Mouse (Mus musculus): ENCODE results near the gene Trmo. TPM values are rescaled to one million over a fixed set of nuclear protein-coding genes. Genes with fewer than 3 reads are reported as not detected.

The Trmo gene
- polyA plus RNA-seq (2011; ENCODE audit: insufficient read depth, insufficient read length, low replicate concordance, missing spikeins), result 20.7 and 27.0 TPM in 2 replicates

- H3K27ac ChIP-seq (ENCODE audit: control insufficient read depth, insufficient read depth, low read depth, low read length, poor library complexity), result peak within 1 kb of the TSS; percentile 88
- peak; percentile 96; the same call in 1 of the 2 replicates for TF ChIP-seq POLR2A (IDR thresholded peaks at IDR 0.05; ENCODE audit: borderline replicate concordance, control insufficient read depth, low read depth, low read length)
- TF ChIP-seq CTCF (IDR thresholded peaks at IDR 0.05; ENCODE audit: control insufficient read depth, insufficient read depth, low read length), result no peak
- H3K4me1 ChIP-seq (ENCODE audit: control insufficient read depth, insufficient read depth, low read length), result no peaks in the 10 kb centered on the region; the same call in 1 of the 2 replicates
- under 1% methylated on average over 56 of the region's 56 CpGs for WGBS
- H3K4me3 ChIP-seq (replicated peaks; ENCODE audit: control insufficient read depth, low read depth, low read length), result peak within 1 kb of the TSS; percentile 90
Observed at GRCm38 (mm10) chr4:46389013-46389611, at the start of gene Trmo. Trmo (minus strand) TSS chr4:46389437.

- TF ChIP-seq CTCF (IDR thresholded peaks at IDR 0.05; ENCODE audit: control insufficient read depth, insufficient read depth, low read length) (no peak), POLR2A (IDR thresholded peaks at IDR 0.05; ENCODE audit: borderline replicate concordance, control insufficient read depth, low read depth, low read length) (no peak)
- Histone ChIP-seq H3K4me3 (replicated peaks; ENCODE audit: control insufficient read depth, low read depth, low read length) (no peak overlapping the region), H3K27ac (ENCODE audit: control insufficient read depth, insufficient read depth, low read depth, low read length, poor library complexity) (peak overlapping the region; percentile 78), H3K4me1 (ENCODE audit: control insufficient read depth, insufficient read depth, low read length) (no peaks in the 10 kb centered on the region; the same call in none of the 2 replicates)
- 71% methylated on average over 12 of the region's 12 CpGs for WGBS
Observed at GRCm38 (mm10) chr4:46432339-46433036, 43.3 kb upstream of the Trmo start.

GRCm38 (mm10) chr4:46428903-46429499 is 39.8 kb upstream of the Trmo start:
- no peak overlapping the region for H3K27ac ChIP-seq (ENCODE audit: control insufficient read depth, insufficient read depth, low read depth, low read length, poor library complexity)
- no peaks in the 10 kb centered on the region; the same call in none of the 2 replicates for H3K4me1 ChIP-seq (ENCODE audit: control insufficient read depth, insufficient read depth, low read length)
- 83% methylated on average over 10 of the region's 10 CpGs for WGBS

GRCm38 (mm10) chr4:46422625-46423024 is 33.4 kb upstream of the Trmo start:
- no peak overlapping the region for H3K4me3 ChIP-seq (replicated peaks; ENCODE audit: control insufficient read depth, low read depth, low read length)
- H3K27ac ChIP-seq (ENCODE audit: control insufficient read depth, insufficient read depth, low read depth, low read length, poor library complexity), result no peak overlapping the region; the same call in 1 of the 2 replicates
- H3K4me1 ChIP-seq (ENCODE audit: control insufficient read depth, insufficient read depth, low read length), result no peaks in the 10 kb centered on the region; the same call in none of the 2 replicates
- TF ChIP-seq CTCF (IDR thresholded peaks at IDR 0.05; ENCODE audit: control insufficient read depth, insufficient read depth, low read length) (no peak), POLR2A (IDR thresholded peaks at IDR 0.05; ENCODE audit: borderline replicate concordance, control insufficient read depth, low read depth, low read length) (no peak)
- WGBS, result 70% methylated on average over 8 of the region's 8 CpGs

More at GRCm38 (mm10) chr4:46428903-46429499, 39.8 kb upstream of the Trmo start:
- no peak overlapping the region for H3K4me3 ChIP-seq (replicated peaks; ENCODE audit: control insufficient read depth, low read depth, low read length)
- no peak for TF ChIP-seq POLR2A (IDR thresholded peaks at IDR 0.05; ENCODE audit: borderline replicate concordance, control insufficient read depth, low read depth, low read length)
- no peak for TF ChIP-seq CTCF (IDR thresholded peaks at IDR 0.05; ENCODE audit: control insufficient read depth, insufficient read depth, low read length)

GRCm38 (mm10) chr4:46418851-46419250 is 29.6 kb upstream of the Trmo start:
- H3K27ac ChIP-seq (ENCODE audit: control insufficient read depth, insufficient read depth, low read depth, low read length, poor library complexity), result no peak overlapping the region
- 82% methylated on average over 9 of the region's 9 CpGs for WGBS

GRCm38 (mm10) chr4:46417491-46417890 is 28.3 kb upstream of the Trmo start:
- WGBS, result 44% methylated on average over 3 of the region's 3 CpGs
- H3K27ac ChIP-seq (ENCODE audit: control insufficient read depth, insufficient read depth, low read depth, low read length, poor library complexity), result no peak overlapping the region
- H3K4me1 ChIP-seq (ENCODE audit: control insufficient read depth, insufficient read depth, low read length), result no peaks in the 10 kb centered on the region; the same call in none of the 2 replicates
- TF ChIP-seq CTCF (IDR thresholded peaks at IDR 0.05; ENCODE audit: control insufficient read depth, insufficient read depth, low read length), result peak; percentile 45; the same call in 1 of the 2 replicates
- TF ChIP-seq POLR2A (IDR thresholded peaks at IDR 0.05; ENCODE audit: borderline replicate concordance, control insufficient read depth, low read depth, low read length), result no peak
- no peak overlapping the region for H3K4me3 ChIP-seq (replicated peaks; ENCODE audit: control insufficient read depth, low read depth, low read length)

More at GRCm38 (mm10) chr4:46418851-46419250, 29.6 kb upstream of the Trmo start:
- no peak for TF ChIP-seq CTCF (IDR thresholded peaks at IDR 0.05; ENCODE audit: control insufficient read depth, insufficient read depth, low read length)
- TF ChIP-seq POLR2A (IDR thresholded peaks at IDR 0.05; ENCODE audit: borderline replicate concordance, control insufficient read depth, low read depth, low read length), result no peak
- no peaks in the 10 kb centered on the region; the same call in none of the 2 replicates for H3K4me1 ChIP-seq (ENCODE audit: control insufficient read depth, insufficient read depth, low read length)
- no peak overlapping the region for H3K4me3 ChIP-seq (replicated peaks; ENCODE audit: control insufficient read depth, low read depth, low read length)

- Histone ChIP-seq H3K27ac (ENCODE audit: control insufficient read depth, insufficient read depth, low read depth, low read length, poor library complexity) (no peak within 1 kb of the TSS), H3K4me3 (replicated peaks; ENCODE audit: control insufficient read depth, low read depth, low read length) (no peak within 1 kb of the TSS), H3K4me1 (ENCODE audit: control insufficient read depth, insufficient read depth, low read length) (peaks cover 9% of the 10 kb centered on the region)
- WGBS, result 87% methylated on average over 7 of the region's 7 CpGs
- TF ChIP-seq POLR2A (IDR thresholded peaks at IDR 0.05; ENCODE audit: borderline replicate concordance, control insufficient read depth, low read depth, low read length) (no peak), CTCF (IDR thresholded peaks at IDR 0.05; ENCODE audit: control insufficient read depth, insufficient read depth, low read length) (no peak)
Observed at GRCm38 (mm10) chr4:46413406-46413805, 24.2 kb upstream of the Trmo start, which contains the start of gene Hemgn. Hemgn (minus strand) TSS chr4:46413506.

- WGBS, result 5% methylated on average over 1 of the region's 1 CpGs
- Histone ChIP-seq H3K4me1 (ENCODE audit: control insufficient read depth, insufficient read depth, low read length) (peaks cover 9% of the 10 kb centered on the region), H3K4me3 (replicated peaks; ENCODE audit: control insufficient read depth, low read depth, low read length) (no peak overlapping the region), H3K27ac (ENCODE audit: control insufficient read depth, insufficient read depth, low read depth, low read length, poor library complexity) (peak overlapping the region; percentile 11; the same call in 1 of the 2 replicates)
- no peak for TF ChIP-seq CTCF (IDR thresholded peaks at IDR 0.05; ENCODE audit: control insufficient read depth, insufficient read depth, low read length)
- no peak for TF ChIP-seq POLR2A (IDR thresholded peaks at IDR 0.05; ENCODE audit: borderline replicate concordance, control insufficient read depth, low read depth, low read length)
Observed at GRCm38 (mm10) chr4:46412113-46412512, 22.9 kb upstream of the Trmo start.

Data from bone marrow, adult 2 months (tissue).